In genomic region chr2:45105281-45105721, GRCm38 (mm10) we compare ENCODE assay signal across 8 mouse cellular contexts. TPM values are rescaled to one million over a fixed set of nuclear protein-coding genes. Genes with fewer than 3 reads are reported as not detected.
DNase-seq lines count a peak whose midpoint lies in the region; ATAC-seq lines count a peak whose summit lies in the region.

No protein-coding gene starts in this region.

- 62% methylated on average over 6 of the region's 6 CpGs for WGBS in kidney, embryonic 14.5 days
- 40% methylated on average over 6 of the region's 6 CpGs for WGBS in embryonic facial prominence, embryonic 13.5 days
- WGBS in hindbrain, embryonic 11.5 days = 37% methylated on average over 6 of the region's 6 CpGs
- 28% methylated on average over 6 of the region's 6 CpGs for WGBS in midbrain, embryonic 15.5 days

- no peaks in the 10 kb centered on the region for H3K9me3 ChIP-seq in kidney, embryonic 14.5 days (ENCODE audit: control insufficient read depth, low read length)
- no peaks in the 10 kb centered on the region for H3K9me3 ChIP-seq in embryonic facial prominence, embryonic 13.5 days
- H3K9me3 ChIP-seq in hindbrain, embryonic 11.5 days (ENCODE audit: control insufficient read depth, low read length) = no peaks in the 10 kb centered on the region
- no peaks in the 10 kb centered on the region for H3K9me3 ChIP-seq in midbrain, embryonic 15.5 days

- peak overlapping the region; percentile 29 for H3K4me2 ChIP-seq in kidney, embryonic 14.5 days (replicated peaks; ENCODE audit: low read depth, low read length)
- peak overlapping the region; percentile 68 for H3K4me2 ChIP-seq in embryonic facial prominence, embryonic 13.5 days
- H3K4me2 ChIP-seq in hindbrain, embryonic 11.5 days (replicated peaks; ENCODE audit: low read depth, low read length) = peak overlapping the region; percentile 17
- H3K4me2 ChIP-seq in midbrain, embryonic 15.5 days = peak overlapping the region; percentile 94

- peaks cover 7% of the 10 kb centered on the region; the same call in 1 of the 2 replicates for H3K4me1 ChIP-seq in kidney, embryonic 14.5 days (ENCODE audit: control insufficient read depth, insufficient read depth, low read length)
- H3K4me1 ChIP-seq in embryonic facial prominence, embryonic 13.5 days = peaks cover 42% of the 10 kb centered on the region
- H3K4me1 ChIP-seq in hindbrain, embryonic 11.5 days (replicated peaks; ENCODE audit: control insufficient read depth, insufficient read depth, low read length) = peaks cover 10% of the 10 kb centered on the region; the same call in 1 of the 2 replicates
- peaks cover 68% of the 10 kb centered on the region for H3K4me1 ChIP-seq in midbrain, embryonic 15.5 days

- peak overlapping the region; percentile 2; the same call in 1 of the 2 replicates for H3K27ac ChIP-seq in kidney, embryonic 14.5 days (ENCODE audit: low read depth, low read length)
- peak overlapping the region; percentile 75; the same call in 1 of the 2 replicates for H3K27ac ChIP-seq in embryonic facial prominence, embryonic 13.5 days
- H3K27ac ChIP-seq in hindbrain, embryonic 11.5 days (ENCODE audit: low read depth, low read length) = peak overlapping the region; percentile 56
- H3K27ac ChIP-seq in midbrain, embryonic 15.5 days = peak overlapping the region; percentile 45; the same call in 1 of the 2 replicates

- peak overlapping the region; percentile 3; the same call in 1 of the 2 replicates for H3K4me3 ChIP-seq in kidney, embryonic 14.5 days (ENCODE audit: low read length)
- H3K4me3 ChIP-seq in embryonic facial prominence, embryonic 13.5 days = peak overlapping the region; percentile 77
- no peak overlapping the region for H3K4me3 ChIP-seq in hindbrain, embryonic 11.5 days (ENCODE audit: low read depth, low read length)
- H3K4me3 ChIP-seq in midbrain, embryonic 15.5 days = 0 out of 2 replicates have a peak overlapping the region, but pooled peaks have one; percentile 1

- DNase-seq in kidney, adult 9 months = no peak
- DNase-seq in hindbrain, embryonic 11.5 days (ENCODE audit: low spot score) = no peak
- DNase-seq in adrenal gland, adult 8-10 months = no peak
- no peak for DNase-seq in thymus, postnatal 25 days
- DNase-seq in layer of hippocampus, postnatal 36 days = no peak

- ATAC-seq in kidney, embryonic 14.5 days (ENCODE audit: low FRiP score, low TSS enrichment) = no peak
- ATAC-seq in embryonic facial prominence, embryonic 13.5 days (ENCODE audit: insufficient number of reproducible peaks, insufficient read depth, low FRiP score, low TSS enrichment, low read depth) = no peak
- no peak for ATAC-seq in hindbrain, embryonic 11.5 days (ENCODE audit: low FRiP score)
- no peak for ATAC-seq in midbrain, embryonic 15.5 days (replicated peaks)

- no peaks in the 10 kb centered on the region for H3K27me3 ChIP-seq in kidney, embryonic 14.5 days (ENCODE audit: control insufficient read depth, insufficient read depth, low read length)
- peaks cover 38% of the 10 kb centered on the region for H3K27me3 ChIP-seq in embryonic facial prominence, embryonic 13.5 days
- no peaks in the 10 kb centered on the region for H3K27me3 ChIP-seq in hindbrain, embryonic 11.5 days (ENCODE audit: control insufficient read depth, insufficient read depth, low read length)
- no peaks in the 10 kb centered on the region for H3K27me3 ChIP-seq in midbrain, embryonic 15.5 days (replicated peaks)

- H3K9ac ChIP-seq in kidney, embryonic 14.5 days (ENCODE audit: low read depth, low read length) = peak overlapping the region; percentile 46; the same call in 1 of the 2 replicates
- H3K9ac ChIP-seq in embryonic facial prominence, embryonic 13.5 days = peak overlapping the region; percentile 73
- no peak overlapping the region for H3K9ac ChIP-seq in hindbrain, embryonic 11.5 days (ENCODE audit: low read depth, low read length)
- H3K9ac ChIP-seq in midbrain, embryonic 15.5 days = no peak overlapping the region

- H3K36me3 ChIP-seq in kidney, embryonic 14.5 days (ENCODE audit: control insufficient read depth, insufficient read depth, low read length) = no peaks in the 10 kb centered on the region
- H3K36me3 ChIP-seq in embryonic facial prominence, embryonic 13.5 days = peaks cover 5% of the 10 kb centered on the region
- H3K36me3 ChIP-seq in hindbrain, embryonic 11.5 days (ENCODE audit: control insufficient read depth, insufficient read depth, low read length) = no peaks in the 10 kb centered on the region
- no peaks in the 10 kb centered on the region for H3K36me3 ChIP-seq in midbrain, embryonic 15.5 days (replicated peaks)

RNA-seq across cellular contexts. Expression of gene Zeb2, which starts 11.9 kb away (rescaled TPM):
- 41.2 and 52.2 TPM in 2 replicates for polyA plus RNA-seq in kidney, embryonic 14.5 days (2014; fragmentation: Nextera tagmentation; extraction: Ambion mirVana)
- polyA plus RNA-seq in embryonic facial prominence, embryonic 13.5 days (2015; fragmentation: Nextera tagmentation; extraction: Ambion mirVana) = 85.7 and 96.4 TPM in 2 replicates
- 57.7 and 58.8 TPM in 2 replicates for polyA plus RNA-seq in hindbrain, embryonic 11.5 days (2014; fragmentation: Nextera tagmentation; extraction: Ambion mirVana)
- 30.8 and 31.5 TPM in 2 replicates for polyA plus RNA-seq in midbrain, embryonic 15.5 days (2015; fragmentation: Nextera tagmentation; extraction: Ambion mirVana)
- total RNA-seq in adrenal gland, adult 8-10 months (2022) = 100 to 1,000 TPM; 131 to 156 (median 144) TPM
- total RNA-seq in layer of hippocampus, postnatal 36 days (2021) = 100 to 1,000 TPM; 402 to 403 TPM

Comparison
In these comparisons a context has a peak if more than half of its experiments do, and no peak if none do; other contexts are left out.
1. H3K27ac ChIP-seq: peak in every context shown above with its lines; median percentile 75 in embryonic facial prominence, embryonic 13.5 days; 56 in hindbrain, embryonic 11.5 days; 45 in midbrain, embryonic 15.5 days; 2 in kidney, embryonic 14.5 days.
2. H3K4me2 ChIP-seq: peak in every context shown above with its lines; median percentile 94 in midbrain, embryonic 15.5 days; 68 in embryonic facial prominence, embryonic 13.5 days; 29 in kidney, embryonic 14.5 days; 17 in hindbrain, embryonic 11.5 days.
3. H3K9ac ChIP-seq: peak in kidney, embryonic 14.5 days (single experiment) and embryonic facial prominence, embryonic 13.5 days (single experiment); none in hindbrain, embryonic 11.5 days (single experiment) and midbrain, embryonic 15.5 days (single experiment).